In the genomic region with DNA sequence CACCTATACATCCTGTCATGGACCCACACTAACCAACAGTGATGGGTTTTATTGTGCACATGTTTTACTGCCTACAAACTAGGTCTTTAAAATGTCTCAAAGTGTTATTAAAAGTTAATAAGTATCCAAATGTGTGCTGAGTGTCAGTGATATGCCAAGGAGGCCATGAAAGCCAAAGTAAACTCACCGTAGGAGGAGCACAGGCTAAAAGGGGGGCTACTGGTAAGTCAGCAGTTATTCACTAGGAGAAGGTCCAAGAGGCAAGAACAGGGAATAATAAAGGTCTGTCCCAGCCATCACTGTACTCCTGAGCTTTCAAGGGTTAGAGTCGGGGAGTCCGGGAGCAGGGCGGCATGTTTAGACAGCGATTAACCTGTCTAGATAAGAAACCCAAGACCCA, we compare ENCODE assay signal across 24 mouse cellular contexts. TPM values are rescaled to one million over a fixed set of nuclear protein-coding genes. Genes with fewer than 3 reads are reported as not detected.
DNase-seq lines count a peak whose midpoint lies in the region; ATAC-seq and TF ChIP-seq lines count a peak whose summit lies in the region.
"Had no signal": no experiment of that assay in that cellular context is flagged by ENCODE, and none has a peak within 500 bp of the region (broad histone marks: within the 10 kb centered on the region; RNA-seq: fewer than 3 reads in every experiment).

No protein-coding gene starts in this region.

- ATAC-seq in heart, embryonic 12.5 days (ENCODE audit: insufficient number of reproducible peaks, low FRiP score): peak; percentile 44; the same call in 1 of the 2 replicates
- ATAC-seq in lung, embryonic 14.5 days (ENCODE audit: insufficient read depth): no peak
- ATAC-seq in intestine, embryonic 14.5 days (replicated peaks; ENCODE audit: low FRiP score, low TSS enrichment, low read depth): peak; percentile 61; the same call in 1 of the 2 replicates
- ATAC-seq in stomach, embryonic 14.5 days (ENCODE audit: insufficient number of reproducible peaks, insufficient read depth, low FRiP score, low read depth): peak; percentile 57
- ATAC-seq: forebrain, embryonic 15.5 days had no signal

- no peaks in the 10 kb centered on the region for H3K36me3 ChIP-seq in heart, embryonic 12.5 days
- H3K36me3 ChIP-seq in lung, embryonic 14.5 days (ENCODE audit: insufficient read depth): no peaks in the 10 kb centered on the region
- no peaks in the 10 kb centered on the region for H3K36me3 ChIP-seq in intestine, embryonic 14.5 days (ENCODE audit: control insufficient read depth, insufficient read depth, low read length)
- no peaks in the 10 kb centered on the region for H3K36me3 ChIP-seq in stomach, embryonic 14.5 days (ENCODE audit: control insufficient read depth, insufficient read depth, low read length)
- H3K36me3 ChIP-seq: embryonic facial prominence, embryonic 10.5 days; forebrain, embryonic 15.5 days; hindbrain, embryonic 12.5 days; limb, embryonic 13.5 days; liver, embryonic 13.5 days; neural tube, embryonic 15.5 days had no signal

- H3K27me3 ChIP-seq in heart, embryonic 12.5 days (replicated peaks): no peaks in the 10 kb centered on the region
- H3K27me3 ChIP-seq in lung, embryonic 14.5 days (ENCODE audit: insufficient read depth, low read length): no peaks in the 10 kb centered on the region; the same call in 1 of the 2 replicates
- H3K27me3 ChIP-seq in intestine, embryonic 14.5 days (replicated peaks; ENCODE audit: control insufficient read depth, insufficient read depth, low read length): no peaks in the 10 kb centered on the region
- H3K27me3 ChIP-seq in stomach, embryonic 14.5 days (ENCODE audit: control insufficient read depth, insufficient read depth, low read length): no peaks in the 10 kb centered on the region
- H3K27me3 ChIP-seq: forebrain, embryonic 15.5 days; neural tube, embryonic 15.5 days had no signal

- peaks cover 43% of the 10 kb centered on the region for H3K4me1 ChIP-seq in heart, embryonic 12.5 days (replicated peaks)
- H3K4me1 ChIP-seq in lung, embryonic 14.5 days (ENCODE audit: insufficient read depth): peaks cover 3% of the 10 kb centered on the region
- H3K4me1 ChIP-seq in intestine, embryonic 14.5 days (replicated peaks; ENCODE audit: control insufficient read depth, insufficient read depth, low read length): peaks cover 5% of the 10 kb centered on the region; the same call in 1 of the 2 replicates
- H3K4me1 ChIP-seq in stomach, embryonic 14.5 days (ENCODE audit: control insufficient read depth, insufficient read depth, low read length): 0 out of 2 replicates have a peak, but pooled peaks cover 2% of the 10 kb centered on the region

- H3K9me3 ChIP-seq in heart, embryonic 12.5 days (replicated peaks): no peaks in the 10 kb centered on the region
- no peaks in the 10 kb centered on the region for H3K9me3 ChIP-seq in lung, embryonic 14.5 days (ENCODE audit: low read depth, low read length)
- H3K9me3 ChIP-seq in intestine, embryonic 14.5 days (ENCODE audit: control insufficient read depth, low read length): no peaks in the 10 kb centered on the region
- H3K9me3 ChIP-seq in stomach, embryonic 14.5 days (ENCODE audit: control insufficient read depth, low read depth, low read length): no peaks in the 10 kb centered on the region
- H3K9me3 ChIP-seq: embryonic facial prominence, embryonic 10.5 days; forebrain, embryonic 15.5 days; hindbrain, embryonic 12.5 days; limb, embryonic 13.5 days; liver, embryonic 13.5 days; neural tube, embryonic 15.5 days had no signal

- H3K27ac ChIP-seq in heart, embryonic 12.5 days (ENCODE audit: poor library complexity, severe bottlenecking): no peak overlapping the region
- peak overlapping the region; percentile 9; the same call in 1 of the 2 replicates for H3K27ac ChIP-seq in lung, embryonic 14.5 days (ENCODE audit: low read depth)
- H3K27ac ChIP-seq in intestine, embryonic 14.5 days (ENCODE audit: low read depth): no peak overlapping the region
- H3K27ac ChIP-seq in stomach, embryonic 14.5 days (ENCODE audit: low read length): no peak overlapping the region
- H3K27ac ChIP-seq: embryonic facial prominence, embryonic 10.5 days; forebrain, embryonic 15.5 days; hindbrain, embryonic 12.5 days; limb, embryonic 13.5 days; liver, embryonic 13.5 days; neural tube, embryonic 15.5 days had no signal

- H3K4me2 ChIP-seq in heart, embryonic 12.5 days: no peak overlapping the region
- H3K4me2 ChIP-seq in lung, embryonic 14.5 days: peak overlapping the region; percentile 5; the same call in 1 of the 2 replicates
- peak overlapping the region; percentile 76; the same call in 1 of the 2 replicates for H3K4me2 ChIP-seq in intestine, embryonic 14.5 days (ENCODE audit: low read length)
- no peak overlapping the region for H3K4me2 ChIP-seq in stomach, embryonic 14.5 days (replicated peaks; ENCODE audit: low read depth, low read length)
- H3K4me2 ChIP-seq: forebrain, embryonic 15.5 days; hindbrain, embryonic 12.5 days; liver, embryonic 13.5 days; midbrain, embryonic 11.5 days had no signal

- DNase-seq in heart, adult 11 months: no peak
- peak; percentile 18 for DNase-seq in lung, embryonic 14.5 days
- no peak for DNase-seq in lung, postnatal 4 days
- no peak for DNase-seq in intestine, embryonic 14.5 days (ENCODE audit: low spot score)
- no peak for DNase-seq in adrenal gland, postnatal 14 days
- DNase-seq in thymus, postnatal 0 days (ENCODE audit: low spot score): no peak
- DNase-seq: adrenal gland, postnatal 36 days; cerebellum, adult 9-10 months; gastrocnemius, postnatal 10 days; heart, postnatal 10 days; kidney, adult 9 months; kidney, postnatal 25 days; liver, embryonic 13.5 days; right cerebral cortex, adult 18-20 months; right cerebral cortex, postnatal 4 days; thymus, postnatal 25 days had no signal

- no peak overlapping the region for H3K4me3 ChIP-seq in heart, embryonic 12.5 days
- no peak overlapping the region for H3K4me3 ChIP-seq in lung, embryonic 14.5 days (ENCODE audit: low read depth, low read length)
- 0 out of 2 replicates have a peak overlapping the region, but pooled peaks have one; percentile 50 for H3K4me3 ChIP-seq in intestine, embryonic 14.5 days (ENCODE audit: low read depth, low read length)
- H3K4me3 ChIP-seq in stomach, embryonic 14.5 days (ENCODE audit: low read depth, low read length): no peak overlapping the region
- H3K4me3 ChIP-seq: embryonic facial prominence, embryonic 10.5 days; forebrain, embryonic 15.5 days; hindbrain, embryonic 12.5 days; limb, embryonic 13.5 days; liver, embryonic 13.5 days; neural tube, embryonic 15.5 days had no signal

- WGBS in heart, embryonic 12.5 days: 19% methylated on average over 5 of the region's 5 CpGs
- 17% methylated on average over 5 of the region's 5 CpGs for WGBS in lung, embryonic 14.5 days
- 23% methylated on average over 5 of the region's 5 CpGs for WGBS in intestine, embryonic 14.5 days
- WGBS in stomach, embryonic 14.5 days: 33% methylated on average over 5 of the region's 5 CpGs

- H3K9ac ChIP-seq in heart, embryonic 12.5 days: no peak overlapping the region
- H3K9ac ChIP-seq in lung, embryonic 14.5 days: no peak overlapping the region
- H3K9ac ChIP-seq in intestine, embryonic 14.5 days (ENCODE audit: low read length): no peak overlapping the region
- no peak overlapping the region for H3K9ac ChIP-seq in stomach, embryonic 14.5 days (replicated peaks; ENCODE audit: low read depth, low read length)
- H3K9ac ChIP-seq: forebrain, embryonic 15.5 days; hindbrain, embryonic 12.5 days; limb, embryonic 13.5 days; liver, embryonic 13.5 days; neural tube, embryonic 15.5 days had no signal

- no peak for TF ChIP-seq CTCF in lung, embryonic 14.5 days (IDR thresholded peaks at IDR 0.05; ENCODE audit: low read depth)

RNA-seq across cellular contexts. Expression of gene Ociad2, which starts 4.4 kb away (rescaled TPM):
- 27.5 and 29.0 TPM in 2 replicates for polyA plus RNA-seq in heart, embryonic 12.5 days (2016; fragmentation: Nextera tagmentation; extraction: Ambion mirVana)
- 29.3 and 31.4 TPM in 2 replicates for polyA plus RNA-seq in lung, embryonic 14.5 days (2014; fragmentation: Nextera tagmentation; extraction: Ambion mirVana)
- polyA plus RNA-seq in intestine, embryonic 14.5 days (2014; fragmentation: Nextera tagmentation; extraction: Ambion mirVana): 117 and 131 TPM in 2 replicates
- 55.7 and 64.3 TPM in 2 replicates for polyA plus RNA-seq in stomach, embryonic 14.5 days (2014; fragmentation: Nextera tagmentation; extraction: Ambion mirVana)
- 12.6 and 20.6 TPM in 2 replicates for total RNA-seq in adrenal gland, postnatal 14 days (2021)
- polyA plus RNA-seq in thymus, postnatal 0 days (2015; fragmentation: Nextera tagmentation; extraction: Ambion mirVana): 55.6 and 57.7 TPM in 2 replicates

RNA-seq across cellular contexts. Expression of gene Ociad1, which starts 43.9 kb away (rescaled TPM):
- 212 and 230 TPM in 2 replicates for polyA plus RNA-seq in heart, embryonic 12.5 days (2016; fragmentation: Nextera tagmentation; extraction: Ambion mirVana)
- 134 and 144 TPM in 2 replicates for polyA plus RNA-seq in lung, embryonic 14.5 days (2014; fragmentation: Nextera tagmentation; extraction: Ambion mirVana)
- polyA plus RNA-seq in intestine, embryonic 14.5 days (2014; fragmentation: Nextera tagmentation; extraction: Ambion mirVana): 148 and 164 TPM in 2 replicates
- 138 and 148 TPM in 2 replicates for polyA plus RNA-seq in stomach, embryonic 14.5 days (2014; fragmentation: Nextera tagmentation; extraction: Ambion mirVana)
- 226 and 236 TPM in 2 replicates for total RNA-seq in adrenal gland, postnatal 14 days (2021)
- 216 and 233 TPM in 2 replicates for polyA plus RNA-seq in thymus, postnatal 0 days (2015; fragmentation: Nextera tagmentation; extraction: Ambion mirVana)

Comparison
In these comparisons a context has a peak if more than half of its experiments do, and no peak if none do; other contexts are left out.
1. H3K4me2 ChIP-seq: peak in lung, embryonic 14.5 days (single experiment) and intestine, embryonic 14.5 days (single experiment); none in heart, embryonic 12.5 days (single experiment) and stomach, embryonic 14.5 days (single experiment).